ENCODE assay signal across 21 mouse cellular contexts in the genomic region with DNA sequence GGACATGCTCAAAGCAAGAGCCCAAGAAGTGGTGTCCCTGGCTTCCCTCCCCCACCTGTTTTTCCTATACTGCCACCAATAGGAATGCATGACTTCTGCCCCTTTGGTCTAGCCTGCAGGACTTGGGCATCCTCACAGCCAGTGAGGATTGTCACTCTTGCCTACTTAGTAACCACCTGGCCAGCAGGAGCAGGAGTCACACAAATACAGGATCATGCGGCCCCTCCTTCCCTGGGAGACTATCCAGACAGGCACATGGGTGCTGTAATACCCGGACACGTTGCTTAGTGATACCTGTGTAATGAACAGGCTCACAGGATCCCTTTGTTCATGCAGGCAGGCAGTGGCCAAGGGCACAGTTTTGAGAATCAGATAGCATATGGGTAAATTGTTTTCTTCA.
"Had no signal": no experiment of that assay in that cellular context is flagged by ENCODE, and none has a peak within 500 bp of the region (broad histone marks: within the 10 kb centered on the region; RNA-seq: fewer than 3 reads in every experiment).

No protein-coding gene starts in this region.

- H3K4me3 ChIP-seq: layer of hippocampus, adult 2 months; lung, embryonic 15.5 days; midbrain, embryonic 10.5 days; midbrain, embryonic 13.5 days; myocyte; neural tube, embryonic 13.5 days; stomach, embryonic 15.5 days had no signal

- H3K4me1 ChIP-seq: midbrain, embryonic 10.5 days; midbrain, embryonic 13.5 days had no signal

- H3K4me2 ChIP-seq: liver, embryonic 11.5 days; lung, embryonic 15.5 days; midbrain, embryonic 13.5 days; neural tube, embryonic 13.5 days; stomach, embryonic 15.5 days had no signal

- H3K36me3 ChIP-seq: lung, embryonic 15.5 days; midbrain, embryonic 10.5 days; midbrain, embryonic 13.5 days; neural tube, embryonic 13.5 days; stomach, embryonic 15.5 days had no signal

- H3K9ac ChIP-seq: liver, embryonic 14.5 days; lung, embryonic 15.5 days; midbrain, embryonic 13.5 days; neural tube, embryonic 13.5 days; stomach, embryonic 15.5 days had no signal

- H3K27ac ChIP-seq: layer of hippocampus, adult 2 months; liver, embryonic 14.5 days; lung, embryonic 15.5 days; midbrain, embryonic 10.5 days; midbrain, embryonic 13.5 days; neural tube, embryonic 13.5 days; stomach, embryonic 15.5 days had no signal

- H3K27me3 ChIP-seq: lung, embryonic 15.5 days; midbrain, embryonic 13.5 days; neural tube, embryonic 13.5 days; stomach, embryonic 15.5 days had no signal

- DNase-seq: kidney, adult 18-20 months; kidney, adult 9 months; kidney, postnatal 14 days; layer of hippocampus, adult 9-11 months; lung, postnatal 10 days; lung, postnatal 36 days; retina, postnatal 1 day; right cerebral cortex, postnatal 25 days; spleen, adult 18-20 months; thymus, postnatal 25 days had no signal

- H3K9me3 ChIP-seq: lung, embryonic 15.5 days; midbrain, embryonic 10.5 days; midbrain, embryonic 13.5 days; neural tube, embryonic 13.5 days; stomach, embryonic 15.5 days had no signal

- ATAC-seq: intestine, embryonic 16.5 days; midbrain, embryonic 13.5 days; midbrain, embryonic 16.5 days had no signal
